Mouse (Mus musculus): ENCODE results near the gene Gm43951. TPM values are rescaled to one million over a fixed set of nuclear protein-coding genes. Genes with fewer than 3 reads are reported as not detected.
A peak's percentile ranks its signal among the peaks of the same experiment; 100 is the strongest.

Gm43951 gene
- 0.12 and 0.36 TPM in 2 replicates for polyA plus RNA-seq (2014; fragmentation: Nextera tagmentation; extraction: Ambion mirVana)

- H3K9me3 ChIP-seq (ENCODE audit: control insufficient read depth, low read length), result no peaks in the 10 kb centered on the region
- peak within 1 kb of the TSS; percentile 82 for H3K9ac ChIP-seq (replicated peaks; ENCODE audit: low read depth, low read length)
- peak within 1 kb of the TSS; percentile 91 for H3K4me2 ChIP-seq (ENCODE audit: low read depth, low read length)
- 1% methylated on average over 43 of the region's 43 CpGs for WGBS
- peaks cover 22% of the 10 kb centered on the region for H3K36me3 ChIP-seq (ENCODE audit: control insufficient read depth, insufficient read depth, low read length)
- no peaks in the 10 kb centered on the region for H3K27me3 ChIP-seq (ENCODE audit: control insufficient read depth, insufficient read depth, low read length)
- H3K4me1 ChIP-seq (ENCODE audit: control insufficient read depth, insufficient read depth, low read length), result peaks cover 14% of the 10 kb centered on the region
- peak within 1 kb of the TSS; percentile 73 for H3K27ac ChIP-seq (ENCODE audit: low read depth, low read length)
- ATAC-seq (ENCODE audit: low read depth), result peak; percentile 62
- H3K4me3 ChIP-seq (ENCODE audit: low read depth, low read length), result peak within 1 kb of the TSS; percentile 48
These were observed at the start of gene Gm43951 for GRCm38 (mm10) chr11:72206341-72207203. TSS of gene Gm43951 (minus strand) at chr11:72206840.

GRCm38 (mm10) chr11:72256441-72256840 is 49.8 kb upstream of the Gm43951 start:
- no peak overlapping the region for H3K9ac ChIP-seq (replicated peaks; ENCODE audit: low read depth, low read length)
- 90% methylated on average over 2 of the region's 2 CpGs for WGBS
- H3K4me3 ChIP-seq (ENCODE audit: low read depth, low read length), result no peak overlapping the region
- H3K4me1 ChIP-seq (ENCODE audit: control insufficient read depth, insufficient read depth, low read length), result no peaks in the 10 kb centered on the region
- no peaks in the 10 kb centered on the region for H3K27me3 ChIP-seq (ENCODE audit: control insufficient read depth, insufficient read depth, low read length)
- no peak overlapping the region for H3K4me2 ChIP-seq (ENCODE audit: low read depth, low read length)
- H3K9me3 ChIP-seq (ENCODE audit: control insufficient read depth, low read length), result no peaks in the 10 kb centered on the region
- no peaks in the 10 kb centered on the region for H3K36me3 ChIP-seq (ENCODE audit: control insufficient read depth, insufficient read depth, low read length)
- H3K27ac ChIP-seq (ENCODE audit: low read depth, low read length), result no peak overlapping the region
- ATAC-seq (ENCODE audit: low read depth), result no peak

DNA sequence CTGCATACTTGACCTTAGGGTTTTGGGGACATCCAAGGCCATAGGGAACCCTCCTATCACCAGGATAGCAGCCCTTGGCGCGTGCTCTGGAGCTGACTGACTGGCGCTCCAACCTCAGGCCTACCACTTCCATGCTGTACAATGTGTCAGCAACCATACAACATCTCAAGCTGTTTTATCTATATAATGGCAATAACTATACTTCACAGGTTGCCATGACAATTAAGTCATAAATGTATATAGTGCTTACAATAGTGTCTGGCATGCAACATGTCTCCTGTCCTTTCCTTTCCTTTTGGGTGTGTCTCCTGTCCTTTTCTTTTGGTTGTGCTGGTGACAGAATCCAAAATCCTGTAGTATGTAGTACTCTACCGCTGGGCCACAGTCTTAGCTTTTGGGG is 49.0 kb upstream of the Gm43951 start:
- Histone ChIP-seq H3K4me2 (ENCODE audit: low read depth, low read length) (no peak overlapping the region), H3K27me3 (ENCODE audit: control insufficient read depth, insufficient read depth, low read length) (no peaks in the 10 kb centered on the region), H3K9me3 (ENCODE audit: control insufficient read depth, low read length) (no peaks in the 10 kb centered on the region), H3K36me3 (ENCODE audit: control insufficient read depth, insufficient read depth, low read length) (no peaks in the 10 kb centered on the region), H3K9ac (replicated peaks; ENCODE audit: low read depth, low read length) (no peak overlapping the region), H3K4me3 (ENCODE audit: low read depth, low read length) (no peak overlapping the region), H3K4me1 (ENCODE audit: control insufficient read depth, insufficient read depth, low read length) (no peaks in the 10 kb centered on the region), H3K27ac (ENCODE audit: low read depth, low read length) (no peak overlapping the region)
- no peak for ATAC-seq (ENCODE audit: low read depth)
- 95% methylated on average over 4 of the region's 4 CpGs for WGBS

DNA sequence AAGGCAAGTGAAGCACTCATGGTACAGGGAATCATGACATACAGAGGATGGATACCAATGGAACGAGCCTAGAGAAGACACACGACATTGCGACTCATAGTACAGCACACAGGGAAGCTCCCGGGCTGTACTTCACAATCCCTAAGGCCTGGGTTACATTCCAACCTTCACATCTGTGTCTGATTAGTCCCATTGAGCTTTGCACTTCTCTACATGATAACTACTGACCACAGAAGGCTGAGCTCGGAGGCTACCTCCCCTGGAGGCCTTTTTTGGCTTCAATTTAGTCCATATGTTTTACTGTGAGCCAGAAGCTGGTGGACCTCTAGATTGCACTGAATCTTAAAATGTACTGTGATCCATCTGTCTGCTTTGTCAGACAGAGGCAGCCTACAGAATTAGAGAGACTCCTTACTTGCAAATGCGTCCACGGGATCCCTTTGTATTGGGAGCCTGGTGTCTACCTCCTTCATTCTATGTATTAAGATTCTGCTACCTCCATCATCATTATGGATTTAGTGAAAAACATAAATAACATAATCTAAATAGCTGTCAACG is 38.6 kb upstream of the Gm43951 start:
- Histone ChIP-seq H3K9ac (replicated peaks; ENCODE audit: low read depth, low read length) (no peak overlapping the region), H3K27me3 (ENCODE audit: control insufficient read depth, insufficient read depth, low read length) (no peaks in the 10 kb centered on the region), H3K4me3 (ENCODE audit: low read depth, low read length) (no peak overlapping the region), H3K36me3 (ENCODE audit: control insufficient read depth, insufficient read depth, low read length) (no peaks in the 10 kb centered on the region), H3K27ac (ENCODE audit: low read depth, low read length) (no peak overlapping the region), H3K9me3 (ENCODE audit: control insufficient read depth, low read length) (no peaks in the 10 kb centered on the region), H3K4me2 (ENCODE audit: low read depth, low read length) (no peak overlapping the region), H3K4me1 (ENCODE audit: control insufficient read depth, insufficient read depth, low read length) (no peaks in the 10 kb centered on the region)
- no peak for ATAC-seq (ENCODE audit: low read depth)
- 83% methylated on average over 8 of the region's 8 CpGs for WGBS

DNA sequence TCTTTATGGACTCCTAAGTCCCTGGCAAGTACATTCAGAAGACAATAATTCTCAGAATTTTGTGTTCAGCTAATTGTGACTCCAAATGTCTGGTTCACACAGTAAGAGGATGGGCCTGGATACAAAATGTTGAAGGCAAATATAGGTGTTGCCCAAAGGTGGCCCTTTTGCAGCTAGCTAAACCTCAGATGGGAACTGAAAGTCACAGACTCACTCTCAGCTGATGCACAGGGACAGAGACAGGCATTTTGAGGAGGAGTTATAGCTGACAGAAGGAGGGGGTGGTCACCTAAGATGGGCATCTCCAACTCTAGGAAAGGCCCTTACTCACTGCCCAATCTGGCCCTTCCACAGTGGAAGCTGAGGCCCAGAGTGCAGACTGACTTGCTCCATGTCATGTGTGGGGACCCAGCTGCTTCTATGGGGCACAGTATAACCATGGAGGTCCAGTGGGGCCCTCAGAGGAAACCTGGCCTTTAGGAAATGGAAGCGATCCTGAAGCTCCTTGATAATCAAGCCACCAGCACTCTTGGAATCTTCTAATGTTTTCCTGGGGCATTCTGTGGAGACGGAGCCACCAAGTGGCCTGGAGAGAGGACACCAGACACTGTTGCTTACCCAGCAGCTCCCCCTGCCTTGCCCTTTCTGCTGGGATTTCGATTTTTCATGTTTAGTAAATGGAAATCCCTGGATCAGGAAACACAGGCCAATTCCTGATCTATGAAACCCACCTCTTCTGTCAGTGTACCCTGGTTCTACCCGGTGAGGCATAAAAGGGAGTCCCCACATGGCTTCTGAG is 33.6 kb upstream of the Gm43951 start:
- Histone ChIP-seq H3K9ac (replicated peaks; ENCODE audit: low read depth, low read length) (no peak overlapping the region), H3K9me3 (ENCODE audit: control insufficient read depth, low read length) (no peaks in the 10 kb centered on the region), H3K27me3 (ENCODE audit: control insufficient read depth, insufficient read depth, low read length) (no peaks in the 10 kb centered on the region), H3K4me3 (ENCODE audit: low read depth, low read length) (no peak overlapping the region), H3K36me3 (ENCODE audit: control insufficient read depth, insufficient read depth, low read length) (no peaks in the 10 kb centered on the region), H3K4me1 (ENCODE audit: control insufficient read depth, insufficient read depth, low read length) (no peaks in the 10 kb centered on the region), H3K4me2 (ENCODE audit: low read depth, low read length) (no peak overlapping the region), H3K27ac (ENCODE audit: low read depth, low read length) (no peak overlapping the region)
- WGBS, result 80% methylated on average over 4 of the region's 4 CpGs
- no peak for ATAC-seq (ENCODE audit: low read depth)

- no peak overlapping the region for H3K9ac ChIP-seq (replicated peaks; ENCODE audit: low read depth, low read length)
- no peak overlapping the region for H3K4me3 ChIP-seq (ENCODE audit: low read depth, low read length)
- no peak overlapping the region for H3K27ac ChIP-seq (ENCODE audit: low read depth, low read length)
- H3K27me3 ChIP-seq (ENCODE audit: control insufficient read depth, insufficient read depth, low read length), result no peaks in the 10 kb centered on the region
- no peak for ATAC-seq (ENCODE audit: low read depth)
- H3K4me2 ChIP-seq (ENCODE audit: low read depth, low read length), result no peak overlapping the region
- WGBS, result 65% methylated on average over 5 of the region's 5 CpGs
- no peaks in the 10 kb centered on the region for H3K9me3 ChIP-seq (ENCODE audit: control insufficient read depth, low read length)
- no peaks in the 10 kb centered on the region for H3K4me1 ChIP-seq (ENCODE audit: control insufficient read depth, insufficient read depth, low read length)
- H3K36me3 ChIP-seq (ENCODE audit: control insufficient read depth, insufficient read depth, low read length), result no peaks in the 10 kb centered on the region
These were observed 27.4 kb upstream of the Gm43951 start for GRCm38 (mm10) chr11:72234013-72234412.

DNA sequence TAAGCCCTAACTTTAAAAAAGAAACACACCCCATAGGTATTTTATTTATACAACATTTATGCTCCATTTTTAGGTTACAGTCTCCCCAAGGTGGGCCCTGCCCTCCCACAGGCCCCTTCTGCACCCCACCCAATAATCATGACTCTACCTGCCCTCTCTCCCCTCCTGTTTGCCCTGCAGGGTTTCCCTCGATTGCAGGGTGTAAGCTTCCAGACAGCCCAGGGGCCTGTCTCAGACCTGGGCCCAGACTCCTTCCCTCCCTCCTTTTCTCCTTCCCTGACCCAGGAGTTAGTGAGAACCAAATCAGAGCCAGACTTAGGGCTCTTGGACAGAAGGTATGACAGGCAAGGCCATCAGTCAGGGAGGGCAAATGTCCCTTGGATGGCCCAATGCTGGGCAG is 26.4 kb upstream of the Gm43951 start:
- Histone ChIP-seq H3K9me3 (ENCODE audit: control insufficient read depth, low read length) (no peaks in the 10 kb centered on the region), H3K9ac (replicated peaks; ENCODE audit: low read depth, low read length) (no peak overlapping the region), H3K27ac (ENCODE audit: low read depth, low read length) (no peak overlapping the region), H3K4me1 (ENCODE audit: control insufficient read depth, insufficient read depth, low read length) (no peaks in the 10 kb centered on the region), H3K4me3 (ENCODE audit: low read depth, low read length) (no peak overlapping the region), H3K4me2 (ENCODE audit: low read depth, low read length) (no peak overlapping the region), H3K27me3 (ENCODE audit: control insufficient read depth, insufficient read depth, low read length) (no peaks in the 10 kb centered on the region), H3K36me3 (ENCODE audit: control insufficient read depth, insufficient read depth, low read length) (no peaks in the 10 kb centered on the region)
- WGBS, result 67% methylated on average over 1 of the region's 1 CpGs
- no peak for ATAC-seq (ENCODE audit: low read depth)

- Histone ChIP-seq H3K27me3 (ENCODE audit: control insufficient read depth, insufficient read depth, low read length) (no peaks in the 10 kb centered on the region), H3K4me3 (ENCODE audit: low read depth, low read length) (no peak overlapping the region), H3K27ac (ENCODE audit: low read depth, low read length) (no peak overlapping the region), H3K36me3 (ENCODE audit: control insufficient read depth, insufficient read depth, low read length) (no peaks in the 10 kb centered on the region), H3K9ac (replicated peaks; ENCODE audit: low read depth, low read length) (no peak overlapping the region), H3K4me1 (ENCODE audit: control insufficient read depth, insufficient read depth, low read length) (no peaks in the 10 kb centered on the region), H3K9me3 (ENCODE audit: control insufficient read depth, low read length) (no peaks in the 10 kb centered on the region), H3K4me2 (ENCODE audit: low read depth, low read length) (no peak overlapping the region)
- WGBS, result 82% methylated on average over 7 of the region's 7 CpGs
- ATAC-seq (ENCODE audit: low read depth), result no peak
These were observed 25.4 kb upstream of the Gm43951 start for GRCm38 (mm10) chr11:72232068-72232467.

DNA sequence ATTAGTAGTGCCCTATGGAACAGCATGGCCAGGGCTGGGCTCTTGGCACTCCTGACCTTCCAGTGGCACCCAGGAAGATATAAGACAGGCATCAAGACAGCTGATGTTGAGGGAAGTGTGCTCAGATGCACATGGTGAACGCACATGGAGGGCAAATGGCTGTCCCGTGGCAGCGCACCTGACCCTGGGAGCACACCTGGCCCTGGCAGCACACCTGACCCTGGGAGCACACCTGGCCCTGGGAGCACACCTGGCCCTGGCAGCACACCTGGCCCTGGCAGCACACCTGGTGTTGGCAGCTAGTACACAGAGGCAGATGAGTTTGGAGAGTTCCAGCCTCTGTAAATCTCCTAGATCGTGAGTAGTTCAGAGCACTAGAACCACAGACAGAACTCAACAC is 21.9 kb upstream of the Gm43951 start:
- ATAC-seq (ENCODE audit: low read depth), result no peak
- H3K9ac ChIP-seq (replicated peaks; ENCODE audit: low read depth, low read length), result no peak overlapping the region
- H3K27ac ChIP-seq (ENCODE audit: low read depth, low read length), result no peak overlapping the region
- H3K27me3 ChIP-seq (ENCODE audit: control insufficient read depth, insufficient read depth, low read length), result no peaks in the 10 kb centered on the region
- no peak overlapping the region for H3K4me3 ChIP-seq (ENCODE audit: low read depth, low read length)
- H3K4me1 ChIP-seq (ENCODE audit: control insufficient read depth, insufficient read depth, low read length), result peaks cover 4% of the 10 kb centered on the region; the same call in 1 of the 2 replicates
- H3K36me3 ChIP-seq (ENCODE audit: control insufficient read depth, insufficient read depth, low read length), result no peaks in the 10 kb centered on the region
- H3K9me3 ChIP-seq (ENCODE audit: control insufficient read depth, low read length), result no peaks in the 10 kb centered on the region
- 98% methylated on average over 4 of the region's 4 CpGs for WGBS
- no peak overlapping the region for H3K4me2 ChIP-seq (ENCODE audit: low read depth, low read length)

All from neural tube, embryonic 14.5 days (tissue).